Mouse (Mus musculus) olfactory bulb, adult 2 months (tissue): ENCODE data around the gene Tmprss12.

Source experiments
- CTCF ChIP-seq: fragments of 200-500 bp; IDR thresholded peaks from 2 replicates; pipeline ENCODE4 v1.5.1; 2012; ENCODE audit warnings: low read depth, mild to moderate bottlenecking, low read length, moderate library complexity; ENCODE audit not compliant: insufficient read depth
- POLR2A ChIP-seq: fragments of 200-500 bp; IDR thresholded peaks from 2 replicates; pipeline ENCODE4 v1.6.1; 2012; ENCODE audit warnings: mild to moderate bottlenecking, low read depth, low read length, moderate library complexity; ENCODE audit not compliant: insufficient read depth

DNA sequence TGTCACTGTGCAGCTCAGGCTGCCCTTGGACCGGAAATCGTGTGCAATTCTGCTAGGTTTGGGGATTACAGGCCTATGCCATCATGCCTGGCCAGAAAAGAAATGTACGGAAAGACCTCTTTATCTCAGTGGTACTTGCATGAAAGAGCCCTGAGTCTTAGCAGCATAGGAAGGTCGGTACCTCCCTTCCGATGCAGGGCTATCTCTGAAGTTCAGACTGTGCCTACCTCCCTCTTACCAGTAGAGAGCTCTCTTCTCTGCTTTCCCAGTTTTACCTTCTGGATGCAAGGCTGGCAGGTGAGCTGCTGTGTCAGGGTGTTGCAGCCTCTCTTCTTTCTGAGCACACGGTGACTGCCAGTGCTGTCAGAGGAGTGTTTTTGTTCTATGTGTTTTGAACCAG, 38.9 kb upstream of the Tmprss12 start:
- TF ChIP-seq POLR2A (no peak), CTCF (no peak)
